Mouse (Mus musculus) gastrocnemius, postnatal 10 days (tissue): ENCODE results near the gene Chrng. TPM values are rescaled to one million over a fixed set of nuclear protein-coding genes. Genes with fewer than 3 reads are reported as not detected.

Source experiments
- DNase-seq: peaks from one replicate; pipeline ENCODE4 v3.0.0; 2021; ENCODE audit warnings: mixed read lengths
- total RNA-seq, 2 experiments: library from RNA; stranded (reverse); gene quantifications; 2 replicates each; pipeline ENCODE4 v1.2.3; 2021

The Chrng gene
- total RNA-seq, 2 experiments from 2014 or later, result 3.0 to 3.5 TPM

DNA sequence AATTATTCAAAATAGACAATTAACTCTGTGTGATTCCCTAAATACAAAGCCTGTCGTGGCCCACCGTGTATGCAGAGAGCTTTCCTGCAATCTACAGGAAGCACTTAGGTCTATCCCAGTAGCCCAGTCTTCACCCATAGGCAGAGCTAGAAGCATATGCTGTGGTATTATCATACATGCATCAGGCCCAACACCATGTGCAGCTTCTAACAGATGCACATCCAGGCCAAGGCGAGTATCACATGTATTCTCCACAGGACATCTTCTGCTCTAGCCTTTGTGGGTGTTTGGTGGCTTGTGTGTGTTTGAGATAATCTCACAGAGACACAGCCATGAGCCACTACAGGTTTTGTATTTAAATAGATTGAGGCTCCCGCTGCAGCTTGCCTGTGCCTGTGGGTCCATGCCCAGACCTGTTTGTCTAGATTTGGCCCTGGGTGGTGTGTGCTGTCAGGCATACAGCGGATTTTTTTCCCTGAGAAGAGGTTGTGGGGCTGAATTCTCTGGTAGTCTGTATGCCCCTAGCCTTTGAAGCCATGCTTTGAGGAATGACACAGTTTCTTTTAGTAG is 47.7 kb downstream of the Chrng start:
- no peak for DNase-seq

- DNase-seq, result no peak
Measured at GRCm38 (mm10) chr1:87255173-87255572, 50.7 kb downstream of the Chrng start.

GRCm38 (mm10) chr1:87257691-87258090 is 53.2 kb downstream of the Chrng start:
- DNase-seq, result no peak

DNA sequence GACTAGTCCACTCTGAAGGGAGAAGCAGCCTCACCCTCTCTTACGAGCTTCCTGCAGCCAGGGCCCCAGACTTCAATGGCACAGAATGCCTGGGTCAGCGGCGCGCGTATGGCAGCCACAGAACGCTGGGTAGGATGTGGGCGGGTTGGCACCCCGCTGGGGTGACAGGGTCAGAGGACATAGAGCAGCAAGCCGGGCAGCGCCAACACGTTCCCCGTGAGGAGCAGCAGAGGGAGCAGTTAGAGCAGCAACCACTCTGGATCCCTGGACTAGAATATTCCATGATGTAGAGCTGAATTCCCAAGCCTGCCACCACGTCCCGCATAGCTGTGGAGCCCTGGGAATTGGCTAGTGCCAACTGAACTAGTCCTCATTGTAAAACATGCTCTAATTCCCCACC is 54.0 kb downstream of the Chrng start:
- no peak for DNase-seq

- no peak for DNase-seq
Measured at GRCm38 (mm10) chr1:87259316-87259715, 54.9 kb downstream of the Chrng start.

Other genes with a start within 250 kb of the Chrng start
- not detected for gene Alppl2, start 114.7 kb upstream of the Chrng start, total RNA-seq
- gene Alpi, start 103.1 kb upstream of the Chrng start, total RNA-seq, result not detected
- gene Akp3, start 79.7 kb upstream of the Chrng start, total RNA-seq, result not detected
- gene Ecel1, start 48.1 kb upstream of the Chrng start, total RNA-seq, result under 1 TPM in 1 of 2 experiments, not detected in 1; 0.09 TPM
- gene Prss56, start 21.3 kb upstream of the Chrng start, total RNA-seq, result not detected
- 1 to 10 TPM; 8.0 to 8.2 TPM for gene Chrnd, start 14.1 kb upstream of the Chrng start, total RNA-seq
- 10 to 100 TPM; 66.3 to 70.8 TPM for gene Eif4e2, start 9.3 kb downstream of the Chrng start, total RNA-seq
- 10 to 100 TPM; 14.8 to 16.2 TPM for gene Efhd1, start 59.7 kb downstream of the Chrng start, total RNA-seq
- 10 to 100 TPM; 41.6 to 47.5 TPM for gene Gigyf2, start 122.3 kb downstream of the Chrng start, total RNA-seq
- under 1 TPM in 1 of 2 experiments, not detected in 1; 0.19 TPM for gene Kcnj13, start 190.1 kb downstream of the Chrng start, total RNA-seq